21 mouse cellular contexts compared by ENCODE assay signal in the genomic region with DNA sequence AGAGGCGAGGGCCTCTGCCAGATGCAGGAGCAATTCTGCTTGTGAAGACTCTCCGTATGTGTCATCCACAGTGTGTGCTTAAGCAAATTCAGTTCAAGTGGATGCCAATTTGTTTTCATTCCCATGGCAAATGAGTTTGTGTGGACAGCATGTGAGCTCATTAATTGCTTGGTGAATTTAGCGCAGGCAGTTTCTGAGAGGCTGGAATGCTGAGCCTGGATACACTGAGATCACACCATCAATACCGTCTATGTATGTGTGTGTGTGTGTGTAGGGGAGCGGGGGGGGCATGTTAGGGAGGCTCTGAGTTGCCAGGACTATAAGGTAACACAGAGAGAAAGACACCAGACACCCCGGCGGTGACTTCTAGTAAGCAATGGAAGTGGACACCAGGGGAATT.
DNase-seq lines count a peak whose midpoint lies in the region; ATAC-seq lines count a peak whose summit lies in the region.
"Had no signal": no experiment of that assay in that cellular context is flagged by ENCODE, and none has a peak within 500 bp of the region (broad histone marks: within the 10 kb centered on the region; RNA-seq: fewer than 3 reads in every experiment).

No protein-coding gene starts in this region.

- ATAC-seq in hindbrain, embryonic 12.5 days (ENCODE audit: low FRiP score) = 0 out of 2 replicates have a peak, but pooled peaks have one; percentile 51
- peak; percentile 47; the same call in 1 of the 2 replicates for ATAC-seq in midbrain, embryonic 12.5 days (ENCODE audit: low FRiP score, low read depth)
- ATAC-seq in midbrain, embryonic 15.5 days (replicated peaks) = no peak
- ATAC-seq in hindbrain, embryonic 16.5 days = peak; percentile 64
- no peak for ATAC-seq in megakaryocyte-erythroid progenitor cell, adult 5-6 weeks (replicated peaks; ENCODE audit: low FRiP score, low TSS enrichment, poor library complexity, severe bottlenecking)
- ATAC-seq: intestine, embryonic 16.5 days had no signal

- H3K27ac ChIP-seq in hindbrain, embryonic 12.5 days = no peak overlapping the region
- no peak overlapping the region for H3K27ac ChIP-seq in hindbrain, embryonic 10.5 days
- no peak overlapping the region for H3K27ac ChIP-seq in midbrain, embryonic 12.5 days (replicated peaks)
- no peak overlapping the region for H3K27ac ChIP-seq in midbrain, embryonic 15.5 days
- no peak overlapping the region for H3K27ac ChIP-seq in hindbrain, embryonic 16.5 days (ENCODE audit: low read depth, low read length)
- H3K27ac ChIP-seq: limb, embryonic 15.5 days; liver, embryonic 14.5 days; lung, embryonic 15.5 days had no signal

- no peak overlapping the region for H3K9ac ChIP-seq in hindbrain, embryonic 12.5 days
- H3K9ac ChIP-seq in midbrain, embryonic 12.5 days (replicated peaks) = no peak overlapping the region
- H3K9ac ChIP-seq in midbrain, embryonic 15.5 days = no peak overlapping the region
- no peak overlapping the region for H3K9ac ChIP-seq in hindbrain, embryonic 16.5 days (ENCODE audit: low read depth, low read length)
- H3K9ac ChIP-seq: limb, embryonic 15.5 days; liver, embryonic 14.5 days; lung, embryonic 15.5 days had no signal

- no peaks in the 10 kb centered on the region for H3K27me3 ChIP-seq in hindbrain, embryonic 12.5 days
- H3K27me3 ChIP-seq in hindbrain, embryonic 10.5 days (ENCODE audit: insufficient read depth, poor library complexity, severe bottlenecking) = no peaks in the 10 kb centered on the region
- H3K27me3 ChIP-seq in midbrain, embryonic 12.5 days = no peaks in the 10 kb centered on the region
- H3K27me3 ChIP-seq in midbrain, embryonic 15.5 days (replicated peaks) = no peaks in the 10 kb centered on the region
- H3K27me3 ChIP-seq in hindbrain, embryonic 16.5 days (replicated peaks; ENCODE audit: control insufficient read depth, insufficient read depth, low read length) = no peaks in the 10 kb centered on the region
- H3K27me3 ChIP-seq: CH12.LX; lung, embryonic 15.5 days; megakaryocyte, embryonic 14.5 days had no signal

- DNase-seq in hindbrain, embryonic 10.5 days (ENCODE audit: low spot score) = no peak
- DNase-seq in Muller cell, postnatal 12 days (ENCODE audit: inconsistent ontology term) = peak; percentile 76
- DNase-seq in right cerebral cortex, postnatal 4 days = no peak
- DNase-seq: B cell, adult 2 months; cerebellum, adult 2 months; cerebellum, postnatal 25 days; kidney, postnatal 14 days; lung, postnatal 36 days; thymus, postnatal 14 days had no signal

- no peaks in the 10 kb centered on the region for H3K9me3 ChIP-seq in hindbrain, embryonic 12.5 days (replicated peaks)
- no peaks in the 10 kb centered on the region for H3K9me3 ChIP-seq in hindbrain, embryonic 10.5 days
- H3K9me3 ChIP-seq in midbrain, embryonic 12.5 days = no peaks in the 10 kb centered on the region
- H3K9me3 ChIP-seq in midbrain, embryonic 15.5 days = no peaks in the 10 kb centered on the region
- H3K9me3 ChIP-seq in hindbrain, embryonic 16.5 days (ENCODE audit: control insufficient read depth, low read length) = no peaks in the 10 kb centered on the region
- H3K9me3 ChIP-seq: limb, embryonic 15.5 days; lung, embryonic 15.5 days; megakaryocyte, embryonic 14.5 days had no signal

- 77% methylated on average over 7 of the region's 7 CpGs for WGBS in hindbrain, embryonic 12.5 days
- 90% methylated on average over 7 of the region's 7 CpGs for WGBS in hindbrain, embryonic 10.5 days
- WGBS in midbrain, embryonic 12.5 days = 93% methylated on average over 7 of the region's 7 CpGs
- WGBS in midbrain, embryonic 15.5 days = 81% methylated on average over 7 of the region's 7 CpGs
- WGBS in hindbrain, embryonic 16.5 days = 57% methylated on average over 7 of the region's 7 CpGs

- H3K4me1 ChIP-seq in hindbrain, embryonic 12.5 days = peaks cover 3% of the 10 kb centered on the region; the same call in 1 of the 2 replicates
- no peaks in the 10 kb centered on the region for H3K4me1 ChIP-seq in hindbrain, embryonic 10.5 days (replicated peaks)
- H3K4me1 ChIP-seq in midbrain, embryonic 12.5 days = no peaks in the 10 kb centered on the region
- H3K4me1 ChIP-seq in midbrain, embryonic 15.5 days = no peaks in the 10 kb centered on the region
- no peaks in the 10 kb centered on the region for H3K4me1 ChIP-seq in hindbrain, embryonic 16.5 days (ENCODE audit: control insufficient read depth, insufficient read depth, low read depth, low read length)
- H3K4me1 ChIP-seq: lung, embryonic 15.5 days; megakaryocyte, embryonic 14.5 days had no signal

- no peak overlapping the region for H3K4me2 ChIP-seq in hindbrain, embryonic 12.5 days (replicated peaks)
- no peak overlapping the region for H3K4me2 ChIP-seq in midbrain, embryonic 12.5 days (replicated peaks)
- H3K4me2 ChIP-seq in midbrain, embryonic 15.5 days = no peak overlapping the region
- no peak overlapping the region for H3K4me2 ChIP-seq in hindbrain, embryonic 16.5 days (ENCODE audit: low read length)
- H3K4me2 ChIP-seq: heart, embryonic 11.5 days; limb, embryonic 15.5 days; lung, embryonic 15.5 days had no signal

- no peak overlapping the region for H3K4me3 ChIP-seq in hindbrain, embryonic 12.5 days
- H3K4me3 ChIP-seq in hindbrain, embryonic 10.5 days = no peak overlapping the region
- no peak overlapping the region for H3K4me3 ChIP-seq in midbrain, embryonic 12.5 days
- H3K4me3 ChIP-seq in midbrain, embryonic 15.5 days = no peak overlapping the region
- no peak overlapping the region for H3K4me3 ChIP-seq in hindbrain, embryonic 16.5 days (ENCODE audit: low read length)
- H3K4me3 ChIP-seq: limb, embryonic 15.5 days; lung, embryonic 15.5 days; megakaryocyte, embryonic 14.5 days had no signal

- no peaks in the 10 kb centered on the region for H3K36me3 ChIP-seq in hindbrain, embryonic 12.5 days
- no peaks in the 10 kb centered on the region for H3K36me3 ChIP-seq in hindbrain, embryonic 10.5 days
- no peaks in the 10 kb centered on the region for H3K36me3 ChIP-seq in midbrain, embryonic 12.5 days
- H3K36me3 ChIP-seq in midbrain, embryonic 15.5 days (replicated peaks) = no peaks in the 10 kb centered on the region
- H3K36me3 ChIP-seq in hindbrain, embryonic 16.5 days (ENCODE audit: control insufficient read depth, insufficient read depth, low read length) = no peaks in the 10 kb centered on the region
- H3K36me3 ChIP-seq: limb, embryonic 15.5 days; lung, embryonic 15.5 days had no signal

Comparison
In these comparisons a context has a peak if more than half of its experiments do, and no peak if none do; other contexts are left out.
1. ATAC-seq: peak in hindbrain, embryonic 12.5 days (single experiment), midbrain, embryonic 12.5 days (single experiment) and hindbrain, embryonic 16.5 days (single experiment); none in midbrain, embryonic 15.5 days (single experiment) and megakaryocyte-erythroid progenitor cell, adult 5-6 weeks (single experiment).